Mouse (Mus musculus) heart, embryonic 11.5 days (tissue): ENCODE results near the gene Ppm1g. TPM values are rescaled to one million over a fixed set of nuclear protein-coding genes. Genes with fewer than 3 reads are reported as not detected.

ENCODE experiments used
- ATAC-seq: fragments of 200-750 bp; cut with Nextera tagmentation; replicated peaks from 2 replicates; pipeline ENCODE4 v1.8.0; 2017; ENCODE audit warnings: moderate library complexity; ENCODE audit not compliant: insufficient number of reproducible peaks, low FRiP score, low TSS enrichment
- H3K27ac ChIP-seq: fragments of 300-500 bp; sonication (generic); 2 replicates; pipeline ENCODE4 v1.5.1; 2014; ENCODE audit warnings: mild to moderate bottlenecking, low read depth, low read length
- H3K27me3 ChIP-seq: fragments of 300-500 bp; sonication (generic); 2 replicates; pipeline ENCODE4 v1.6.1; 2014; ENCODE audit warnings: mild to moderate bottlenecking, low read length, mixed read lengths; ENCODE audit not compliant: control insufficient read depth, insufficient read depth
- H3K36me3 ChIP-seq: fragments of 300-500 bp; sonication (generic); 2 replicates; pipeline ENCODE4 v1.6.1; 2014; ENCODE audit warnings: mild to moderate bottlenecking, low read length, moderate library complexity, mixed read lengths; ENCODE audit not compliant: control insufficient read depth, insufficient read depth
- H3K4me1 ChIP-seq: fragments of 300-500 bp; sonication (generic); 2 replicates; pipeline ENCODE4 v1.6.1; 2014; ENCODE audit warnings: low read length; ENCODE audit not compliant: control insufficient read depth, insufficient read depth
- H3K4me2 ChIP-seq: fragments of 300-500 bp; sonication (generic); 2 replicates; pipeline ENCODE4 v1.6.1; 2014; ENCODE audit warnings: mild to moderate bottlenecking, moderate library complexity
- H3K4me3 ChIP-seq: fragments of 300-500 bp; sonication (generic); 2 replicates; pipeline ENCODE4 v1.5.1; 2014; ENCODE audit warnings: low read depth, low read length
- H3K9ac ChIP-seq: fragments of 300-500 bp; sonication (generic); 2 replicates; pipeline ENCODE4 v1.6.1; 2014; ENCODE audit warnings: mild to moderate bottlenecking, low read depth, low read length, moderate library complexity
- H3K9me3 ChIP-seq: fragments of 300-500 bp; sonication (generic); replicated peaks from 2 replicates; pipeline ENCODE4 v1.6.1; 2016; ENCODE audit warnings: low read length; ENCODE audit not compliant: control insufficient read depth
- WGBS: fragments of 180-500 bp; shearing (Covaris S2); extraction: QIAGEN DNeasy Blood & Tissue Kit; methylation state at CpG from one replicate; pipeline ENCODE4 v1.1.7; 2014; ENCODE audit not compliant: insufficient replicate concordance; 5-methylcytosine and 5-hydroxymethylcytosine counted together
- polyA plus RNA-seq: library from polyadenylated mRNA; unstranded; fragments of >200 nt; fragmentation: Nextera tagmentation; extraction: Ambion mirVana; gene quantifications from 2 replicates; pipeline ENCODE4 v1.2.1, GENCODE M21; 2014

The Ppm1g gene
- polyA plus RNA-seq, 1 experiment from 2014 or later: 103 TPM

DNA sequence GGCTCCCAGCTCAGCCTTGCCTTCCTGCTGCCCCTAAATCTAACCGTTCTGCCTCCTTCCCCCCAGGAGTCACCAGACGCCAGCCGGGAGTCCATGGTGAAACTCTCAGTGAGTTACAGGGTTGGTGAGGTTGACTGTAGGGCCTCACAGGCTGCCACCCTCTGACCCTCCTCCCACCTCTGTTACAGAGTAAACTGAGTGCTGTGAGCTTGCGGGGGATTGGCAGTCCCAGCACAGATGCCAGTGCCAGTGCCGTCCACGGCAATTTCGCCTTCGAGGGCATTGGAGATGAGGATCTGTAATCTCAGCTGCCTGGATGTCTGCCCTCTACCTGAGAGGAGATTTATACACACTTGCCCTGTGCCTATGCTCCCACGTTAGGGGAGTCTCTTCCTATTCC, 22.3 kb downstream of the Ppm1g start:
- Histone ChIP-seq H3K4me1 (peaks cover 15% of the 10 kb centered on the region), H3K36me3 (peaks cover 47% of the 10 kb centered on the region), H3K9ac (no peak overlapping the region), H3K27me3 (no peaks in the 10 kb centered on the region), H3K27ac (no peak overlapping the region), H3K9me3 (peaks cover 5% of the 10 kb centered on the region), H3K4me3 (no peak overlapping the region), H3K4me2 (no peak overlapping the region)
- 86% methylated on average over 9 of the region's 9 CpGs for WGBS
- no peak for ATAC-seq

DNA sequence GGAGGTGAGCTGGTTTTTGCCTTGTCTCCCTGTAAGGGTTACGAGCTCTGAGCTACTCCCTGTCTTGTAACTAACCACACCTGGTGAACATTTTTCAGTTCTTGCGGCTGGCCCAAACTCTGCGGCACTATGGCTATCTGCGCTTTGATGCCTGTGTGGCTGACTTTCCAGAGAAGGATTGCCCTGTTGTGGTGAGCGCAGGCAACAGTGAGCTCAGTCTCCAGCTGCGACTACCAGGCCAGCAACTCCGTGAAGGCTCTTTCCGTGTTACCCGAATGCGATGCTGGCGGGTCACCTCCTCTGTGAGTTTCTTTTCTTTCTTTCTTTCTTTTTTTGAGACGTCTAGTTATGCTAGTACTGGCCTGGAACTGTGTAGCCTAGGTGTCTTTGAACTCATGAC, 23.4 kb downstream of the Ppm1g start:
- peaks cover 9% of the 10 kb centered on the region for H3K4me1 ChIP-seq
- no peak for ATAC-seq
- no peak overlapping the region for H3K4me3 ChIP-seq
- no peaks in the 10 kb centered on the region for H3K27me3 ChIP-seq
- no peak overlapping the region for H3K4me2 ChIP-seq
- peaks cover 42% of the 10 kb centered on the region for H3K36me3 ChIP-seq
- no peak overlapping the region for H3K9ac ChIP-seq
- 93% methylated on average over 12 of the region's 12 CpGs for WGBS
- H3K27ac ChIP-seq: no peak overlapping the region
- peaks cover 5% of the 10 kb centered on the region for H3K9me3 ChIP-seq

GRCm38 (mm10) chr5:31196207-31196606, 24.3 kb downstream of the Ppm1g start:
- Histone ChIP-seq H3K27ac (no peak overlapping the region), H3K27me3 (no peaks in the 10 kb centered on the region), H3K4me1 (peaks cover 12% of the 10 kb centered on the region), H3K9ac (no peak overlapping the region), H3K9me3 (peaks cover 5% of the 10 kb centered on the region), H3K4me2 (no peak overlapping the region), H3K36me3 (peaks cover 42% of the 10 kb centered on the region), H3K4me3 (no peak overlapping the region)
- WGBS: 94% methylated on average over 10 of the region's 10 CpGs
- ATAC-seq: no peak

GRCm38 (mm10) chr5:31195671-31196070, 24.8 kb downstream of the Ppm1g start:
- no peak for ATAC-seq
- Histone ChIP-seq H3K4me3 (no peak overlapping the region), H3K4me1 (peaks cover 11% of the 10 kb centered on the region), H3K27me3 (no peaks in the 10 kb centered on the region), H3K9ac (no peak overlapping the region), H3K27ac (no peak overlapping the region), H3K4me2 (no peak overlapping the region), H3K36me3 (peaks cover 42% of the 10 kb centered on the region), H3K9me3 (peaks cover 5% of the 10 kb centered on the region)
- WGBS: 93% methylated on average over 4 of the region's 4 CpGs

- Histone ChIP-seq H3K4me1 (peaks cover 11% of the 10 kb centered on the region), H3K4me2 (peak overlapping the region; percentile 82), H3K4me3 (peak overlapping the region; percentile 73), H3K27ac (no peak overlapping the region), H3K36me3 (peaks cover 34% of the 10 kb centered on the region), H3K27me3 (no peaks in the 10 kb centered on the region), H3K9ac (peak overlapping the region; percentile 90), H3K9me3 (no peaks in the 10 kb centered on the region)
- no peak for ATAC-seq
- 91% methylated on average over 16 of the region's 16 CpGs for WGBS
Observed at GRCm38 (mm10) chr5:31194486-31195485, 25.7 kb downstream of the Ppm1g start.

GRCm38 (mm10) chr5:31193631-31194281, 26.7 kb downstream of the Ppm1g start:
- Histone ChIP-seq H3K4me3 (peak overlapping the region; percentile 73), H3K27me3 (no peaks in the 10 kb centered on the region), H3K36me3 (peaks cover 29% of the 10 kb centered on the region), H3K4me1 (peaks cover 11% of the 10 kb centered on the region), H3K9me3 (no peaks in the 10 kb centered on the region), H3K9ac (peak overlapping the region; percentile 90), H3K4me2 (peak overlapping the region; percentile 82), H3K27ac (peak overlapping the region; percentile 89)
- 10% methylated on average over 25 of the region's 25 CpGs for WGBS
- no peak for ATAC-seq

DNA sequence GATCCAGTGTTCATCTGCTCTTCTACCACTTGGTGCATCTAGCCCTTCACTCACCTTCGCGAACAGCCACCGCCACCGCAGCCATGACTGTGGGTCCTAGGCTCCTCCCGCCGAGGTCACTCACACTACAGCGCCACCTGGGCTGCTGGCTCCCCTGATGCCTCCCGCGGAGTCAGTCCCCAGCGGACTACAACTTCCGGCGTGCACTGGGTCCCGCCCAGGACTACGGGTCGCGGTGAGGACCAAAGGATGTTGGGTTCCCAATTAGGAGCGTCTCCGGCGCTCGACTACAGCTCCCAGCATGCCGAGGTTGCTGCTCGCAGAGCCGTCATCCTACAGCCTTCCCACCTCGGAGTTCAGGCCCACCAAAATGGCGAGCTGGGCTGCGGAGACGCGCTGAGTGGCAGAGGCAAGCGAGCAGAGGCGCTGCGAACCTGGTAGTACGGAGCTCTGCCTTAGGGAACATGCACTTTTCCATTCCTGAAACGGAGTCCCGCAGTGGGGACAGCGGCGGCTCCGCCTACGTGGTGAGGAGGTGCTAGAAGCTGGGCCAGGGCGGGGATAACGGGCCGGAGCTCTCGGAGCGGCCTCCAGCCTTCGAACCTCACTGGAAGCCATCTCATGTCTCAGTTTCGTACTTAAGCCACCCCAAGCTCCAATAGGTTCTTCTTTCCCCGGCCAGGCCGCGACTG, 27.4 kb downstream of the Ppm1g start, which contains the start of the genes Snx17 and Eif2b4:
Snx17 (plus strand) TSS at position 289 of the 692 bp plus-strand sequence.
Eif2b4 (minus strand) TSS at position 492 of the 692 bp plus-strand sequence.
- peak; percentile 92 for ATAC-seq
- Histone ChIP-seq H3K27ac (peak within 1 kb of the TSS; percentile 89), H3K36me3 (peaks cover 29% of the 10 kb centered on the region), H3K4me2 (peak within 1 kb of the TSS; percentile 82), H3K9me3 (no peaks in the 10 kb centered on the region), H3K4me3 (peak within 1 kb of the TSS; percentile 73), H3K9ac (peak within 1 kb of the TSS; percentile 90), H3K27me3 (no peaks in the 10 kb centered on the region), H3K4me1 (peaks cover 11% of the 10 kb centered on the region)
- under 1% methylated on average over 48 of the region's 48 CpGs for WGBS
